Mouse (Mus musculus): ENCODE measurements around the gene Kcnj10. TPM values are rescaled to one million over a fixed set of nuclear protein-coding genes. Genes with fewer than 3 reads are reported as not detected.

Gene Kcnj10
- polyA plus RNA-seq (2012; rRNA removed), result 5.3 and 7.0 TPM in 2 replicates

DNA sequence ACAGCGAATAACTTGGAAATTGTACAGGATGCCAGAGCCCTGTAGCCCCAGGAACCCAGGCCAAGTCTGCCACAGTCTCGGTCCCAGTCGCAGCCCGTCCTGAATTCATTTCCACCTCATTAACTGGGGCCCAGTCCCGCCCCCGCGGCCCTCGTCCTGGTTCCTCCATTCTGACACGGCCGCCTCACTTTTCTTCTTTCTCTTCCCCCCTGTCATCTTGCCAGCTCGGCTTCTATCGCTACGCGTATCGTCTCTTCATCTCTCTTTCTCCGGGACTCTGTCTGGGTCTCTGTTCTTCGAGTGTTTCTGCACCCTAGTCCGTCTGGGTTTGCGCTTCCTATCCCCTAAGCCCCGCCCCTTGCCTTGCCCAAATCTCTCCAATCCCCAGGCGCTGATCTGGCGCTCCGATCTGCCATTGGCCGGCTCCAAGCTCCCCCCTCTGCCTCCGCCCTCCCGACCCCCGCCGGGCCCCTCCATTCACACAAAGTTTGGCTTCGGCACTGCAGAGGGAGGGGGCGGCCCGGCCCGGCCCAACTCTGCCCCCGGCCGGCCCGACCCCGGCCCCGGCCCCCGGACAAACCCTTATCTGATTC is at the start of gene Kcnj10:
Gene Kcnj10, plus strand, starts transcription at position 482 of the 593 bp plus-strand sequence.

DNA sequence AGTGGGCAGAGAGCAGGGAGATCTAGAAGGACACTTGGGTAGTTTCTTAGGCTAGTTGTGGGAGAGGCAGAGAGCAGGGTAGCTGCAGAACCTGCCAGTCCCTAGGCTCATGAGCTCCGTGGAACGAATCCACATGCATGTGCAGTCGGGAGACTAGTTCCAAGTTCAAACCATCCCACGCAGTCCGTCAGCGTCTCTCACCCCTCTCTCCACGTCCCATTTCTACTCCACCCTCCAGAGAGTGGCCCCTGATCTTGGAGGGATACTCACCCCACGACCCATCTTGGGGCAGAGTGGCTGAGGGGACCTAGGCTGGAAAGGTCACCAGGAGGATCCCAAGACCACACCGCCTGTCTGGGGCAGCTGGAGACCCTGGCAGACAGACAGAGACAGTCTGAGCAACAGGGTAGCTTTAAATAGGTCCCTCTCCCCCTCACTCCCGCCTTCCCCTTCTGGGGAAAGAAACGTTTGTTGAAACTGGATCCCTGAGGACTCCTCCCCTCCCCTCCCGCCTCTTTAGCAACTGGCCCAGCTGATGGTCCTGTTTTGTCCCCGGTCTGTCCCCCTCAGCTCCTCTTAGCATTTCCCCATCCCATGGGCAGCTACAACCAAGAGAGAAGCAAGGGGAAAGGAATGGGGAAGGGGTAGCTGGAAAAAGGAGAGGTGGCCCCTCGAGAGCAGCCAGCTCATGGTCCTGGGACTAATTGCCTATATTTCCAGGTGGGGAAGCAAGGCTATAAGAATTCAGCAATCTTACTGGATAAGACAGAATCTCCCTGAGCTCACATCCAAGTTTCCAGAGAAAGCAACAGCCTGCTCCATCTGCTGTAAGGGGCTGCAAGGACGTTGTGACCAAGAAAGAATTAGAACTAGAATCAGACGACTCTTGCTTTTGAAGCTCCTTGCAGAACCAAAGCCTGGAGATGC is 43.1 kb upstream of the Kcnj10 start, which contains the start of gene Atp1a2:
Gene Atp1a2, minus strand, starts transcription at position 454 of the 927 bp plus-strand sequence.

DNA sequence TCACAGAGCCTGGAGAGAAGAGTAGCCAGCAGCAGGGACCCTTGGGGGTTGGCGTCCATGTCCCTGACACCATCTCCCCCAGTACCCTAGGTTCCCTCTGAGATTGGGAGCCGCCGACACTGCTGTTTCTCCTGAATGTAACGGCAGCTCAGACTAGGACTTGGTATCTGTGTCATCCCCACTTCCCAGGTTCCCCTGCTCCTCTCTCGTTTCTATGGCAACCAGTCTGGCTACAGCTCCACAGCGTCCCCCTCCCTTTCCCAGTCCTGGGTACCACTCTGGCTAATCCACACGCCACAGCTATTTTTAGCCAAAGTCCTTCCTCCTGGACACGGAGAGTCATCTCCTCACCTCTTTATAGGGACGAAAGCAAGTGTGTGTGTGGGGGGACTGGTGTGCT is 11.9 kb upstream of the Kcnj10 start, which contains the start of gene Kcnj9:
Gene Kcnj9, minus strand, starts transcription at position 188 of the 400 bp plus-strand sequence.

DNA sequence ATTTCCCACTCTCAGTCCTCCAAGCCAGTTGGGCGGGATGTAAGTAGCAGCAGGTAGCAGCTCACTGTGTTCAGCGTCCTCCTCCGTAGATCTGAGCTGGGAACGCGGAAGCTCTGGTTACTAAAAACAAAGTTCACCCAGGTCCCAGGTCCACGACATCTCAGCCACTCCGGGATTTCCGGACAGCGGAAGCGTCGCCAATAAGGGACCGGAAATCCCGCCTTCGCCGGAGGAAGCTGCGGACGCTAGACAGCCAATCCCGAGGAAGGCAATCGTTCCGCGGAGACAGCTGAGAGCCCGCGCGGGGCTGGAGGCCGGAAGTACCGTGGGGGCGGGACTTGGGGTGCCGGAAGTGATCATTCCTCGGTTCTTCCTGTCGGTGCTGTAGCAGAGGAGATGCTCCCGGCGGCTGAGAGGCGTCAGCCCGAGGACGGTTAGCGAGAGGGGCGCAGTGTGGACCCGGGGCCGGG is 35.2 kb downstream of the Kcnj10 start, which contains the start of gene Pigm:
Gene Pigm, plus strand, starts transcription at position 349 of the 470 bp plus-strand sequence.

Other genes with a start within 250 kb of the Kcnj10 start
- gene Pex19, start 214.5 kb upstream of the Kcnj10 start, polyA plus RNA-seq (2012; rRNA removed), result 92.1 and 95.3 TPM in 2 replicates
- gene Dcaf8, start 193.1 kb upstream of the Kcnj10 start, polyA plus RNA-seq (2012; rRNA removed), result 66.5 and 69.7 TPM in 2 replicates
- gene Pea15a, start 134.4 kb upstream of the Kcnj10 start, polyA plus RNA-seq (2012; rRNA removed), result 369 and 373 TPM in 2 replicates
- 3.2 and 11.4 TPM in 2 replicates for gene Casq1, start 121.3 kb upstream of the Kcnj10 start, polyA plus RNA-seq (2012; rRNA removed)
- 0.07 and 0.09 TPM in 2 replicates for gene Atp1a4, start 82.8 kb upstream of the Kcnj10 start, polyA plus RNA-seq (2012; rRNA removed)
- gene Igsf8, start 79.6 kb upstream of the Kcnj10 start, polyA plus RNA-seq (2012; rRNA removed), result 112 and 125 TPM in 2 replicates
- gene Atp1a2, start 43.1 kb upstream of the Kcnj10 start, polyA plus RNA-seq (2012; rRNA removed), result 111 and 114 TPM in 2 replicates
- 11.7 and 11.8 TPM in 2 replicates for gene Kcnj9, start 11.9 kb upstream of the Kcnj10 start, polyA plus RNA-seq (2012; rRNA removed)
- 6.8 and 6.9 TPM in 2 replicates for gene Pigm, start 35.3 kb downstream of the Kcnj10 start, polyA plus RNA-seq (2012; rRNA removed)
- gene Slamf9, start 134.1 kb downstream of the Kcnj10 start, polyA plus RNA-seq (2012; rRNA removed), result 0.22 and 0.28 TPM in 2 replicates
- gene Igsf9, start 140.6 kb downstream of the Kcnj10 start, polyA plus RNA-seq (2012; rRNA removed), result 96.6 and 120 TPM in 2 replicates
- gene Tagln2, start 158.8 kb downstream of the Kcnj10 start, polyA plus RNA-seq (2012; rRNA removed), result 40.9 and 43.4 TPM in 2 replicates
- gene Cfap45, start 179.6 kb downstream of the Kcnj10 start, polyA plus RNA-seq (2012; rRNA removed), result 3.7 and 3.9 TPM in 2 replicates
- gene Vsig8, start 214.7 kb downstream of the Kcnj10 start, polyA plus RNA-seq (2012; rRNA removed), result 0.98 and 1.2 TPM in 2 replicates
- 0.04 TPM in 1 of 2 replicates, not detected in the other for gene Slamf8, start 249.4 kb downstream of the Kcnj10 start, polyA plus RNA-seq (2012; rRNA removed)